Comparison of ENCODE assay signal across 2 mouse cellular contexts in the genomic region with DNA sequence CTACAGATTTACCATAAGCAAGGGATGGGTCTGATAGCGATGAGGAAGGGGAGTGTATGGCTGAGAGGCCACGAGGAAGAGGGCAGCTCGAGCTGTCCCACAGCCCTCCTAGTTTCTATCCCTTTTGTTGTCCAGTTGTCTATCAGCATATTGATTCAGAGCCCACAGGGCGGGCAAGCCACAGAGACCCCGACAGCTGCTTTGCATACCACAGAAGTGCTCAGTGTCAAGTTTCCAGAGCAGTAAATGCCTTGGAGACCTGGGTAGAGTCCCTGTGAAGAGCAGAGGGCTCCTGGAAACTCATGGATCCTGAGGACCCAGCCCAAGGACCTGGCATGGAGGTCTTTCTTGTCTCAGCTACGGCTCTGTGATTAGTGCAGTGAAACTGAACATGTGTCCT.
TF ChIP-seq lines count a peak whose summit lies in the region.

No protein-coding gene starts in this region.

TF ChIP-seq in CH12.LX, 34 proteins besides CTCF, POLR2A, EP300 and RAD21:
- no peak for TF ChIP-seq NRF1 (IDR thresholded peaks at IDR 0.05; ENCODE audit: low read depth, low read length)
- no peak for TF ChIP-seq USF2 (conservative IDR thresholded peaks at IDR 0.05; ENCODE audit: low read depth, low read length)

TF ChIP-seq in myocyte, 11 proteins besides CTCF, POLR2A, EP300 and RAD21:
- TF ChIP-seq MYOD1 (IDR thresholded peaks at IDR 0.05; ENCODE audit: control insufficient read depth in 1 of 3, insufficient read length in 2 of 3, low read depth in 2 of 3) = peak in 2 of 3 experiments; percentile 51 to 56
- TF ChIP-seq MYOG (IDR thresholded peaks at IDR 0.05; ENCODE audit: control insufficient read depth in 1 of 3, insufficient read depth in 1 of 3, insufficient read length in 2 of 3, low read depth in 2 of 3) = peak in 2 of 3 experiments; percentile 66 to 86
- TF ChIP-seq REST (IDR thresholded peaks at IDR 0.05; ENCODE audit: insufficient read depth, insufficient read length) = no peak
- no peak for TF ChIP-seq TCF12 (IDR thresholded peaks at IDR 0.05; ENCODE audit: insufficient read depth, poor library complexity, severe bottlenecking)
- TF ChIP-seq SRF (IDR thresholded peaks at IDR 0.05; ENCODE audit: control insufficient read depth, insufficient read length, low read depth) = no peak
- TF ChIP-seq POLR2AphosphoS2 (IDR thresholded peaks at IDR 0.05; ENCODE audit: insufficient read length, low read depth) = no peak
